ENCODE assay signal across 8 mouse cellular contexts in the genomic region with DNA sequence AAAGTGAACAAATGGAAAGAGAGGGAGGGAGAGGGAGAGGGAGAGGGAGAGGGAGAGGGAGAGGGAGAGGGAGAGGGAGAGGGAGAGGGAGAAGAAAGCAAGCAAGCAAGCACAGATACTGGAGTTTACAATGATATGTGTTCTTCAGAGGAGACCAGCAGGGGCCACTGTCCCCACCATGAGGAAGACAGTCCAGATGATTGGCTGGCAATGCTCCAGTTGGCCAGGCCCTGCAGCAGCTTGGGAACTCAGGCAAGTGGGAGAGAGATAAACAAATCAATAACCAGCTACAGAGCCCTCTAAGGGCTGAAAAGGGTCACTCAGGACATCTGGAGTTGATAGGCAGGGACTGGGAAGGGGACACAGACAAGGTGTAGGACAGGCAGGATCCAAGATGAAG.
A peak's percentile ranks its signal among the peaks of the same experiment; 100 is the strongest.
DNase-seq lines count a peak whose midpoint lies in the region.

No protein-coding gene starts in this region.

- DNase-seq in cerebellum, adult 11-12 months, result peak; percentile 36
- no peak for DNase-seq in cerebellum, adult 8-10 months
- DNase-seq in layer of hippocampus, adult 11-12 months (ENCODE audit: low spot score), result peak; percentile 72
- DNase-seq in layer of hippocampus, adult 9-10 months (ENCODE audit: low spot score), result no peak
- DNase-seq in cerebellum, postnatal 14 days, result peak; percentile 80 to 86
- peak; percentile 67 for DNase-seq in lung, postnatal 14 days
- no peak for DNase-seq in urinary bladder, postnatal 10 days (ENCODE audit: low spot score)
- no peak for DNase-seq in heart, adult 9 months (ENCODE audit: low spot score in 2 of 2)

Comparison
In these comparisons a context has a peak if more than half of its experiments do, and no peak if none do; other contexts are left out.
1. DNase-seq: peak in cerebellum, adult 11-12 months (single experiment), layer of hippocampus, adult 11-12 months (single experiment), cerebellum, postnatal 14 days (2 of 2) and lung, postnatal 14 days (single experiment); none in cerebellum, adult 8-10 months (single experiment), layer of hippocampus, adult 9-10 months (single experiment), urinary bladder, postnatal 10 days (single experiment) and heart, adult 9 months (0 of 2).